Mouse (Mus musculus) heart, postnatal 0 days (tissue): Measurements from ENCODE around the gene Abca9. TPM values are rescaled to one million over a fixed set of nuclear protein-coding genes. Genes with fewer than 3 reads are reported as not detected.

Source experiments
- ATAC-seq: fragments of 200-750 bp; cut with Nextera tagmentation; 2 replicates; pipeline ENCODE4 v1.8.0; 2017; ENCODE audit warnings: low read depth, moderate number of reproducible peaks, moderate library complexity; ENCODE audit not compliant: insufficient read depth
- DNase-seq: peaks from one replicate; pipeline ENCODE4 v3.0.0-alpha.2; 2016; ENCODE audit warnings: low spot score
- H3K27ac ChIP-seq: fragments of 300-500 bp; sonication (generic); 2 replicates; pipeline ENCODE4 v1.5.1; 2014; ENCODE audit warnings: low read depth, mild to moderate bottlenecking
- H3K27me3 ChIP-seq: fragments of 300-500 bp; sonication (generic); 2 replicates; pipeline ENCODE4 v1.6.1; 2014; ENCODE audit warnings: low read length, mixed read lengths; ENCODE audit not compliant: control insufficient read depth, insufficient read depth
- H3K36me3 ChIP-seq: fragments of 300-500 bp; sonication (generic); replicated peaks from 2 replicates; pipeline ENCODE4 v1.6.1; 2014; ENCODE audit warnings: low read length, mixed read lengths; ENCODE audit not compliant: control insufficient read depth, insufficient read depth
- H3K4me1 ChIP-seq: fragments of 300-500 bp; sonication (generic); 2 replicates; pipeline ENCODE4 v1.6.1; 2014; ENCODE audit warnings: antibody characterized with exemption; ENCODE audit not compliant: control insufficient read depth, insufficient read depth
- H3K4me2 ChIP-seq: fragments of 300-500 bp; sonication (generic); 2 replicates; pipeline ENCODE4 v1.6.1; 2014; ENCODE audit warnings: low read depth, mild to moderate bottlenecking, low read length, moderate library complexity
- H3K4me3 ChIP-seq: fragments of 300-500 bp; sonication (generic); 2 replicates; pipeline ENCODE4 v1.5.1; 2014; ENCODE audit warnings: low read depth, low read length
- H3K9ac ChIP-seq: fragments of 300-500 bp; sonication (generic); replicated peaks from 2 replicates; pipeline ENCODE4 v1.6.1; 2014; ENCODE audit warnings: low read depth, low read length, mixed read lengths
- H3K9me3 ChIP-seq: fragments of 300-500 bp; sonication (generic); replicated peaks from 2 replicates; pipeline ENCODE4 v1.6.1; 2016; ENCODE audit warnings: low read length; ENCODE audit not compliant: control insufficient read depth
- CTCF ChIP-seq: IDR thresholded peaks from 2 replicates; pipeline ENCODE4 v1.5.1; 2016; ENCODE audit warnings: antibody characterized with exemption, control low read depth, low read depth
- EP300 ChIP-seq: IDR thresholded peaks from 2 replicates; pipeline ENCODE4 v1.6.1; 2016; ENCODE audit warnings: antibody characterized with exemption, low read depth
- WGBS: fragments of 180-500 bp; shearing (Covaris S2); extraction: QIAGEN DNeasy Blood & Tissue Kit; methylation state at CpG from one replicate; pipeline ENCODE4 v1.1.7; 2014; 5-methylcytosine and 5-hydroxymethylcytosine counted together
- polyA plus RNA-seq: library from polyadenylated mRNA; unstranded; fragments of >200 nt; fragmentation: Nextera tagmentation; extraction: Ambion mirVana; gene quantifications from 2 replicates; pipeline ENCODE4 v1.2.1, GENCODE M21; 2015
- total RNA-seq: library from RNA; depleted of rRNA; stranded (reverse); fragments of >200 nt; gene quantifications from 2 replicates; pipeline ENCODE4 v1.2.3, GENCODE M21; 2014; ENCODE audit warnings: low replicate concordance

The Abca9 gene
- total and polyA plus RNA-seq, 2 experiments from 2014 or later = 2.3 to 3.5 TPM

DNA sequence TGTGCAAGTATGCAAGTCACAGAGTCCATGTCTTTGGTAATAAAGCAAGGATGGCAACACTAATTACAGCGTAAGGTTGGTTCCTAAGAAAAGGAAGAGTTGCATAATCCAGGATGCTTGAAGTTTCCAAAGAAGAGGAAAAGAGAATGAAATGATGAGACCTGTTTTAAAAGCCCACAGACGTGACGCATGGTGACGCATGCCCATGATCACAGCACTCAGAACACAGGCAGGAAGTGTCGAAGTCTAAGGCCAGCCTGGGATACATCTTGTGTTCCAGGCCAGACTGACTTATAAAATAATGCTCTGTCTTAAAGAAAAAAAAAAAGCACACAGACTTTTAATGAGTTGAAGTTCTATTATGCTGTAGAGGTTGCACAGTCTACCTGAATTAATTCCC is 20.4 kb downstream of the Abca9 start:
- DNase-seq (no peak), ATAC-seq (no peak)
- no peak for TF ChIP-seq CTCF
- TF ChIP-seq EP300 = no peak
- no peak overlapping the region for H3K4me3 ChIP-seq
- H3K36me3 ChIP-seq = no peaks in the 10 kb centered on the region
- no peak overlapping the region for H3K27ac ChIP-seq
- H3K9ac ChIP-seq = no peak overlapping the region
- H3K27me3 ChIP-seq = no peaks in the 10 kb centered on the region
- H3K4me1 ChIP-seq = no peaks in the 10 kb centered on the region
- H3K9me3 ChIP-seq = no peaks in the 10 kb centered on the region
- WGBS = 88% methylated on average over 5 of the region's 5 CpGs
- no peak overlapping the region for H3K4me2 ChIP-seq

DNA sequence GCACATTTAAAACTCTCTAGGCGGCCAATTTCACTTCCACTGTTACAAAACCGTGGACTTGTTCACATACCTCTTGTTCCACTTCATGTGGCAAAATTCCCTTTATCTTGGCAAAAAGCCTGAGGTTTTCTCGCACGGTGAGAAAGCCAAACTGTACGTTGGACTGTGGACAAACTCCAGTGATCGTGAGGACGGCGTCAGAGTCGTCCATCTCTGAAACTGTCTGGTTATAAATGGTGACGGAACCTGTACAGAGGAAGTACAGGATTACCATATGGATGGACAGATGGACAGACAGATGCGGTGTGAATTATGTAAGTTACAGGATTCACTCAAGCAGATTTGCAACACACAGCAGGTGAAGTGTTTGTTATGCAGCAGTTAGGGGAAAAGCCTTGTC is 22.6 kb downstream of the Abca9 start:
- no peak overlapping the region for H3K9ac ChIP-seq
- DNase-seq (no peak), ATAC-seq (no peak)
- no peak overlapping the region for H3K4me2 ChIP-seq
- no peak for TF ChIP-seq CTCF
- no peak for TF ChIP-seq EP300
- 74% methylated on average over 11 of the region's 11 CpGs for WGBS
- H3K27me3 ChIP-seq = no peaks in the 10 kb centered on the region
- H3K27ac ChIP-seq = no peak overlapping the region
- H3K4me3 ChIP-seq = no peak overlapping the region
- no peaks in the 10 kb centered on the region for H3K36me3 ChIP-seq
- H3K4me1 ChIP-seq = no peaks in the 10 kb centered on the region
- H3K9me3 ChIP-seq = no peaks in the 10 kb centered on the region

DNA sequence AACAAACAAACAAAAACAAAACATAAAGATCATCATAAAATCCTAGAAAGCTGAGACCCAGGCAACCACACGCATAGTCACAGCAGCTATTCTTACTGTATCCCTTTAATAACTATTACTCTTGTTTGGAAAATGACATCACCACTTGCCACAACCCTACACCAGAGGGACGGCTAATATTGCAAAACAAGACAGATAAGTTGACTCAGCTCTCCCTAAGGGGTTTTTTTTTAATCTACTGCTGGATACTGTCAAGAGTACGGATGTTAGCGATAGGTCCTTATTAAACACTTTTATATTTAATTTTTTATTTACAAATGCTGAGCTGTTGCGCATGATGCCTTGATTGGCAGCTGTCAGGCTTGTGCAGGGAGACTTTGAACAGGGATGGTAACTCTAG is 37.2 kb downstream of the Abca9 start:
- Histone ChIP-seq H3K9ac (no peak overlapping the region), H3K4me3 (no peak overlapping the region), H3K27me3 (no peaks in the 10 kb centered on the region), H3K27ac (no peak overlapping the region), H3K4me1 (no peaks in the 10 kb centered on the region), H3K36me3 (no peaks in the 10 kb centered on the region), H3K4me2 (no peak overlapping the region), H3K9me3 (no peaks in the 10 kb centered on the region)
- no peak for TF ChIP-seq CTCF
- DNase-seq (peak; percentile 50), ATAC-seq (no peak)
- 48% methylated on average over 5 of the region's 5 CpGs for WGBS

DNA sequence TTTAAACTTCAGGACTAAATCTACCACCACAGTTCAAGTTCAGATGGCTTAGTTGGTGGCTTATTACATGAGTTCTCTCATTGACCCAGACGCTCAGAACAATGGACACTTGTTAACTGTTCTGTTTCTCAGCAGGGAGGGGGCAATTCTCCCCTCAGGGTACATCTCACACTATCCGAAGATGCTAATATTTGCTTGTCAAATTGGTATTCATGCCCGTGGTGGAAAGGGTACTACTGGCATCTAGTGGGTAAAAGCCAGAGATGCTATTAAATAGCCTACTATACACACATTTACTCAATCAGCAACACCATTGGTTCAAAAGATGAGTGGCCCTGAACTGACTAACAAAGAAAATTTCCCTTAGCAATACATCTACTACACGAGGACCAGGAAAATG is 56.9 kb downstream of the Abca9 start:
- TF ChIP-seq CTCF = peak; percentile 33
- no peak for TF ChIP-seq EP300
- Histone ChIP-seq H3K27me3 (no peaks in the 10 kb centered on the region), H3K36me3 (no peaks in the 10 kb centered on the region), H3K4me2 (no peak overlapping the region), H3K4me1 (no peaks in the 10 kb centered on the region), H3K27ac (no peak overlapping the region), H3K9ac (no peak overlapping the region), H3K4me3 (no peak overlapping the region), H3K9me3 (no peaks in the 10 kb centered on the region)
- DNase-seq (no peak), ATAC-seq (no peak)
- 56% methylated on average over 4 of the region's 4 CpGs for WGBS

DNA sequence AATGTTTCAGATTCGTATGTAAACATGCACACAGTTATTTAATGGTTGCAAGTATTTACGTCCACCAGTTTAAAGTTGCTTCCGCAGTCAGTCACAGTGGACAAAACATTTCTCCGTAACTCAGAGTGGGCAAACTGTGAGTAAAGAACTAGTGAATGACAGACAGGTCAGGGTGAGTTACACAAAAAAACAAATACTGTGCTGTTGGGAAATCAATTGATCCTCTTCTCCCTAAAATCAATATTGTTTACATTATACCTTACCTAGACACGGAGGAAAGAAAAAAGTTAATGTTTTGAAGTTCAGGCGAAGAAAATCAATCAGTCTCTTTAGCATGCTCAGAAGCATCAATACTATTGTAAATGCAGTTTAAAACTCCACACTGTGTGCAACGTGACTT is 66.6 kb downstream of the Abca9 start:
- TF ChIP-seq EP300 (no peak), CTCF (no peak)
- Histone ChIP-seq H3K4me1 (no peaks in the 10 kb centered on the region), H3K27ac (no peak overlapping the region), H3K9ac (no peak overlapping the region), H3K4me3 (no peak overlapping the region), H3K27me3 (no peaks in the 10 kb centered on the region), H3K36me3 (no peaks in the 10 kb centered on the region), H3K9me3 (no peaks in the 10 kb centered on the region), H3K4me2 (no peak overlapping the region)
- no peak for ATAC-seq
- no peak for DNase-seq
- WGBS = 81% methylated on average over 7 of the region's 7 CpGs

DNA sequence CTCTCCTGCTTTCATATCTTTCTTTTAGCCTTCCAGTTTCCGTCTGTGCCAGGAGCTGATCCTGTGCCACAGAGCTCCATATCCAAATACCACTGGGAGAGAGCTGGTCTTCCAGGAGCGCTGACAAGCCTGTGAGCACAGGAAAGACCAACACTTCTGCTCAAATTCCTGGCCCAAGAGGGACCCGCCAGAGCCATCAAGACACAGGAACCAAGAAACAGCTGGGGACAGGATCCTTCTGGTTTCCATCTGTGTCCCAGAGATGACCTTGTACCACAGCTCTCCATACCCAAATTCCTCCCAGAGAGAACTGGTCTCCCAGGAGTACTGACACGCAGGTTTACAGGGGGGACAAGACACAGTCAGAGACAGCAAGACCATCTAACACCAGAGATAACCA is 69.1 kb downstream of the Abca9 start:
- TF ChIP-seq EP300 (no peak), CTCF (no peak)
- ATAC-seq = no peak
- H3K9me3 ChIP-seq = no peaks in the 10 kb centered on the region
- no peak overlapping the region for H3K4me2 ChIP-seq
- H3K9ac ChIP-seq = no peak overlapping the region
- H3K4me3 ChIP-seq = no peak overlapping the region
- H3K4me1 ChIP-seq = no peaks in the 10 kb centered on the region
- no peaks in the 10 kb centered on the region for H3K27me3 ChIP-seq
- H3K27ac ChIP-seq = no peak overlapping the region
- DNase-seq = no peak
- no peaks in the 10 kb centered on the region for H3K36me3 ChIP-seq
- WGBS = 34% methylated on average over 4 of the region's 4 CpGs
